Mouse (Mus musculus) CD8-positive naive resting alpha-beta T cell, adult 2 months (primary cell): ENCODE data around the gene Lats1.
"Not testable (repeated sequence)": the region's sequence is repeated elsewhere in the genome, so short reads cannot be mapped to it uniquely, and the experiment has no call there.

Source experiments
- DNase-seq, 2 experiments: peaks; one replicate each; pipeline ENCODE4 v3.0.0; 2022; ENCODE audit warnings: low read depth in 2 of 2, low spot score in 2 of 2

The Lats1 gene

DNA sequence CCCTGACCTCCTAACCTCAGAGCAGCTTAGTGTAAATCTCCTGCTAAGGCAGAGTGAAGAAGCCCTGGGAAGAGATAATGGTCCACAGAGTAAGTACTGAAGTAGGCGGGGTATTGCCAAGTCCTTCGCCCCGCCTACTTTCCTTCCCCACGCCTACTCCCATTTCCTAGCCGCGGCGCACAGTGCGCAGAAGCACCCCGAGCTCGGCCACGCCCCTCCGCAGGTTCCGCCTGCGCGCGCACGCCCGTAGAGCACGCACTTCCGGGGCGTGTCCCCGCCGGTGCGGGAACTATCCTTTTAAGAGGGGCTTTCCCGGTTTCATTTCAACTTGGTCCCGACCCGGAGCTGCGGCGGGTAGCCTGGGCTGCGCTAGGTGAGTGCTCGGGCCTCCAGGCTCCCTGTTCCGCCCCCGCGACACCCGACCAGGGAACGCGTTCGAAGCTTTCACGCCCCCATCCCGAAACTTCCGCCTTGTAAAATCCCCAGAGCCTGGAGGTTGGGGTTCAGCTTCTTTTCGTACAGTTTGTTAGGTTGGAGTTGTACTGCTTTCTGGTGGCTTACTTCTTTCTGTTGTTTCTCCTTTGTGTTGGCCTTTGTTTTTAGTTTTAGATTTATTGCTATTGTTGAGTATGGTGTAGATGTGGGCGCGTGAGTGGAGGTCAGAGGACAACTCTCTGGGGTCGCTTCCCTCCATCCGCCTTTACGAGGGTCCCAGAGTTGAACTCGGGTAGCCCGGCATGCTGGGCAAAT is 44.9 kb downstream of the Lats1 start, which contains the start of gene Katna1:
Katna1 (plus strand) TSS at position 250 of the 750 bp plus-strand sequence.
- peak; percentile 93 to 94 for DNase-seq

GRCm38 (mm10) chr10:7726501-7726812 is 45.4 kb downstream of the Lats1 start:
- DNase-seq = no peak

- DNase-seq = peak in 1 of 2 experiments; percentile 6
Observed at GRCm38 (mm10) chr10:7727011-7727410, 46.0 kb downstream of the Lats1 start.

- no peak for DNase-seq
Observed at GRCm38 (mm10) chr10:7731582-7731981, 50.6 kb downstream of the Lats1 start.

DNA sequence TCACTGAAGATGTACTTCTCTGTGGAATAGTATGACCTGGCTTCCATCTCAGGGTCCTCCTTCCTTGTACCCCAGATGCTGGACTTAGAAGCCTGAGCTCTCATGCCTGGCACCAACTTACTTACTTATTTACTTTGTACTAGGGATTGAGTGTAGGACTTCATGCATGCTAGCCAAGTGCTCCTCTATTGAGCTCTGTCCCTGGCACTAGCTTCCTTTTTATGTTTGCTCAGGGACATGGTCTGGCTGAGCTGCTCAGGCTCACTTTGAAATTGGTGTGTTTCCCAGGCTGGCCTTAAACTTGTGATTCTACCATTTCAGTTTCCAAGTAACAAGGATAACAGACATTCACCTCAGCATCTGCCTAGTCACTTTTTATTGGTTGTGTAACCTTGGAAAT is 56.1 kb downstream of the Lats1 start:
- DNase-seq = no peak

GRCm38 (mm10) chr10:7737914-7738313 is 56.9 kb downstream of the Lats1 start:
- no peak for DNase-seq

DNA sequence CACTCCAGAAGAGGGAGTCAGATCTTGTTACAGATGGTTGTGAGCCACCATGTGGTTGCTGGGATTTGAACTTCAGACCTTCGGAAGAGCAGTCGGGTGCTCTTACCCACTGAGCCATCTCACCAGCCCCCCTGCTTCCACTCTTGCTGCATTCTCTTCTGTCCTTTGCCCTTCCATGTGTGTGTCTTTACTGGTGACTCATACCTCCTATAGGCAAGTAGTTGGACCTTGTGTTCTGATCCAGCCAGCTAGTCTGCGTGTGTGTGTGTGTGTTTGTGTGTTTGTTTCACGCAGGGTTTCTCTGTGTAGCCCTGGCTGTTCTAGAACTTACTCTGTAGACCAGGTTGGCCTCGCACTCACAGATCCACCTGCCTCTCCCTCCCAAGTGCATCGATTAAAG is 64.5 kb downstream of the Lats1 start:
- DNase-seq = not testable (repeated sequence)

DNA sequence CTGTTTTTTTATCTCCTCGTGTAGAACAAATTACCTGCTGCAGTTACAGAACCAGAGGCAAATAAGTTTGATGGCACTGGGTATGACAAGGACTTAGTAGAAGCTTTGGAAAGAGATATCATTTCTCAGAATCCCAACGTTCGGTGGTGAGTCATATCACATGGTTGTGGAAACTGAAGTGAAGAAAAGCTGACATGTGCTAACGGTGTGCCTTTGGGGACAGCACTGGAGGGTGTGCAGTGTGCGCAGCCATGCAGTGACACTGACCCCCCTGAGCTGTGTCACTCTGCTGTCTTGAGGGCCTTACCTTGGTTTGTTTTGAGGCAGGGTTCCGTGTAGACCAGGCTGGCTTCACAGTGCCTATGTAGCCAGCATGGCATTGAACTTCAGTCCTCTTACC is 67.7 kb downstream of the Lats1 start:
- DNase-seq = no peak

- no peak for DNase-seq
Observed at GRCm38 (mm10) chr10:7757544-7757943, 76.5 kb downstream of the Lats1 start.
